Mouse (Mus musculus) gastrocnemius, adult 18-20 months (tissue): ENCODE results near the gene Dnttip2. TPM values are rescaled to one million over a fixed set of nuclear protein-coding genes. Genes with fewer than 3 reads are reported as not detected.
"Not testable (repeated sequence)": the region's sequence is repeated elsewhere in the genome, so short reads cannot be mapped to it uniquely, and the experiment has no call there.

Experiments used
- DNase-seq: peaks from one replicate; pipeline ENCODE4 v3.0.0; 2021; ENCODE audit warnings: low spot score
- long read RNA-seq, 2 experiments: library from polyadenylated mRNA; stranded (forward); transcript quantifications; one replicate each; pipeline ENCODE4 v2.0.0; 2021
- total RNA-seq, 2 experiments: library from RNA; stranded (reverse); gene quantifications; 2 replicates each; pipeline ENCODE4 v1.2.3; 2021

Gene Dnttip2
- total RNA-seq = 10 to 100 TPM; 27.2 to 28.4 TPM
- long read RNA-seq, experiment 1, transcript Dnttip2-201 (7 exons, 2,429 nt) = major isoform, 60 of 65 reads
- long read RNA-seq, experiment 1, partial matches to known transcripts = 2 of 65 reads
- long read RNA-seq, experiment 1, other reads (novel, unspliced or antisense) = 3 of 65 reads
- long read RNA-seq, experiment 2, transcript Dnttip2-201 (7 exons, 2,429 nt) = major isoform, 71 of 74 reads
- long read RNA-seq, experiment 2, partial matches to known transcripts = 2 of 74 reads
- long read RNA-seq, experiment 2, other reads (novel, unspliced or antisense) = 1 of 74 reads

- peak; percentile 94 for DNase-seq
Observed at GRCm38 (mm10) chr3:122274241-122275024, at the start of gene Dnttip2. Gene Dnttip2, plus strand, starts transcription at chr3:122274388.

- not testable (repeated sequence) for DNase-seq
Observed at GRCm38 (mm10) chr3:122226972-122227371, 47.2 kb upstream of the Dnttip2 start.

- DNase-seq = no peak
Observed at GRCm38 (mm10) chr3:122235772-122236171, 38.4 kb upstream of the Dnttip2 start.

- DNase-seq = no peak
Observed at GRCm38 (mm10) chr3:122242876-122243275, 31.3 kb upstream of the Dnttip2 start.

GRCm38 (mm10) chr3:122243416-122244167 is 30.6 kb upstream of the Dnttip2 start:
- DNase-seq = no peak

DNA sequence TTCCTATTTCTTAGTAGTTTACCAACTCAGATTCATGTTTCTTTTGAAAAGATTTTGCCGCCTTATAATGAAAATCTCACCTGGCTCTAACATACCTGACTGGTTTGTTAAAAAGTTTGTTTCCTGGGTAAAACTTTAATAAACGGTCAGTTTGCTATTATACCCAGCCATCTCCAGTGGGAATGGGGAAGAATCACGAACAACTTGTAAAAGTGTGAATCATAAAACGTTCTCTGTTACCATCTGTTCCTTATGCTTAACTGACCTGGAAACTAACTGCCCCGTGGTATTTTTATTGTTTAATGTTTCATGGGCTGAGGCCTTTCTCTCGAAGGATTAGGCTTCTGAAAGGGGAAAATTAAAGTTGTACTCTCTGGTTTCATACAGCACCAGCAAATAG is 29.4 kb upstream of the Dnttip2 start:
- DNase-seq = no peak

DNA sequence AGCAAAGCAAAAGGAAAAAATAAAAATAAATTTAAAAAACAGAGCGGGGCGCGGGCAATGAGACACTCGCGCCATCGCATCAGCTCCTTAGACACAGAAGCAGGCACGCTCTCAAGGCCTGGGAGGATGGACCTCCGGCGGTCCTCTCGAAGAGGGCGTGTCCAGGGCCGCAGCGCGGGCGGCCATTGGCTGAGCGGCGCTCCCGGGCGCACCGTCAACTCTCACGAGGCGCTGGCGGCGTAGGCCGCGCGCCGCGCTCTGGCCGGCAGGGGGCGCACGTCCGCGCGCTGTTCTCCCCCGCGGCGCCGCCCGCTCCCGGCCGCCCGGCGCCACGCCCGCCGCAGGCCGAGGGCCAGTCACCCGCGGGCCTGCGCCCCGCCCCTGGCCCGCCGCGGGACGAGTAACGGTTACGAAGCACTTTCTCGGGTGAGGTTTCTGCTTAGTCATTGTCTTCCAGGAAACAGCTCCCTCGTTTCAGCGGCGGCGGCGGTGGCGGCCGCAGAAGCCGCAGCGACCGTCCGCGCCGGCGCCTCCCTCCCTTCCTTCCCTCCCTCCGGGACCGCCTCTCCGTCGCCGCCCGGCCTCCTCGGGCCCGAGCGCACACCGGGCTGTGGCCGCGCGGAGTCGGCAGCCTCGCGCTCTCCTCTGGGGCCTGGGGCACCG is 28.8 kb upstream of the Dnttip2 start, which contains the start of gene Gclm:
Gene Gclm (plus strand): TSS at position 343 of the 663 bp plus-strand sequence.
- DNase-seq = peak; percentile 92

DNA sequence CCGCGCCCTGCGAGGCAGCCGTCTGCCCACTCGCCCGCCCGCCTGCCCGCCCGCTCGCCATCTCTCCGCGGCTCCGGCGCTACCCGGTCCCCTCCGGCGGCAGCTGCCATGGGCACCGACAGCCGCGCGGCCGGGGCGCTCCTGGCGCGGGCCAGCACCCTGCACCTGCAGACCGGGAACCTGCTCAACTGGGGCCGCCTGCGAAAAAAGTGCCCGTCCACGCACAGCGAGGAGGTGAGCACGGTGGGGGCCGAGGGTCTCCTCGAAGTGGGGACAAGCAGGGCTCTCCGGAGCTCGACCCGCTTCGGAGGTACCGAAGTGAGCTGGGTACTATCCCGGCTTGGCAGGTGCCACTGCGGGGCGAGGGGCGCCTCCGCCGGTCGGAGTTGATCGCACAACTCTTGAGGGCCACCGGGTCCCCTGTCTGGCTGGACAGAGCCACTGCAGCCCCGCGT is 28.3 kb upstream of the Dnttip2 start:
- peak; percentile 22 for DNase-seq

- DNase-seq = no peak
Observed at GRCm38 (mm10) chr3:122246406-122246805, 27.8 kb upstream of the Dnttip2 start.

GRCm38 (mm10) chr3:122246986-122247767 is 27.0 kb upstream of the Dnttip2 start:
- DNase-seq = no peak

GRCm38 (mm10) chr3:122247768-122248100 is 26.5 kb upstream of the Dnttip2 start:
- no peak for DNase-seq

GRCm38 (mm10) chr3:122252466-122253253 is 21.5 kb upstream of the Dnttip2 start:
- DNase-seq = no peak

DNA sequence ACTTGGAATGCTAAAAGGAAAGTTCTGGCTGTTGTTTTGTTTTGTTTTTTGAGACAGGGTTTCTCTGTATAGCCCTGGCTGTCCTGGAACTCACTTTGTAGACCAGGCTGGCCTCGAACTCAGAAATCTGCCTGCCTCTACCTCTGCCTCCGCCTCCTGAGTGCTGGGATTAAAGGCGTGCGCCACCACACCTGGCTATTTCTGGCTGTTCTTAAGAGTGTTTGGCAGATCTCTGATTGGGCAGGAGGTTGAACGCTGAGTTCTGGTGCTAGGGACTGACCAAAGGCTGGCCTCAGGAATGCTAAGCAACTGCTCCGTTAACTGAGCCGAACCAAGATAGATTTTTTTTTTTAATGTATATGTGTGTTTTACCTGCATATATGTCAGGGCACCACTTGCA is 20.1 kb upstream of the Dnttip2 start:
- not testable (repeated sequence) for DNase-seq

GRCm38 (mm10) chr3:122269986-122270385 is 4.2 kb upstream of the Dnttip2 start:
- no peak for DNase-seq

GRCm38 (mm10) chr3:122272565-122272964 is 1.6 kb upstream of the Dnttip2 start:
- not testable (repeated sequence) for DNase-seq

GRCm38 (mm10) chr3:122273407-122274240 is 564 bp upstream of the Dnttip2 start:
- DNase-seq = no peak

- DNase-seq = no peak
Observed at GRCm38 (mm10) chr3:122275111-122275510, 923 bp downstream of the Dnttip2 start.

- no peak for DNase-seq
Observed at GRCm38 (mm10) chr3:122287195-122287594, 13.0 kb downstream of the Dnttip2 start.
